Mouse (Mus musculus) layer of hippocampus, adult 9-10 months (tissue): ENCODE results near the gene Cap2.

Source experiments
- DNase-seq: peaks from one replicate; pipeline ENCODE4 v3.0.0; 2022; ENCODE audit warnings: low spot score

Cap2 gene

GRCm38 (mm10) chr13:46565913-46566312, 64.3 kb downstream of the Cap2 start:
- no peak for DNase-seq

DNA sequence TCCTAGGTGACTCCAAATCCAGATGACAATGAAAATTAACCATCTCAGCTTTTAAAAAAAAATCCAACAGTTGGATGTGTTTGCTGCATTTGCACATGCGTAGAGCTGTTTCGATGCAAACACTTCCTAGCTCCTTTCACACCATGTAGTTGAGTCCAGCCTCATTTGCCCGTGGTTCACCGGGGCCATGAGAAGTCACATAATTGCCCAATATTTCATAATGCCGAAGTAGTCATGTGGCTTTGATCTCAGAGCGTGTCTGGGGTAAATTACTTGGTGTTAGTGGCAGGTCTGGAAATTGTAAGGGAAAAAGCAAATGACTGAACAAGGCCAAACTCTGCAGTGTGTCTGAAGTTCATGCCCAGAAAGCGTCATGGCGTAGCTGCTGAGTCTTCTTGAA, 67.8 kb downstream of the Cap2 start:
- no peak for DNase-seq

DNA sequence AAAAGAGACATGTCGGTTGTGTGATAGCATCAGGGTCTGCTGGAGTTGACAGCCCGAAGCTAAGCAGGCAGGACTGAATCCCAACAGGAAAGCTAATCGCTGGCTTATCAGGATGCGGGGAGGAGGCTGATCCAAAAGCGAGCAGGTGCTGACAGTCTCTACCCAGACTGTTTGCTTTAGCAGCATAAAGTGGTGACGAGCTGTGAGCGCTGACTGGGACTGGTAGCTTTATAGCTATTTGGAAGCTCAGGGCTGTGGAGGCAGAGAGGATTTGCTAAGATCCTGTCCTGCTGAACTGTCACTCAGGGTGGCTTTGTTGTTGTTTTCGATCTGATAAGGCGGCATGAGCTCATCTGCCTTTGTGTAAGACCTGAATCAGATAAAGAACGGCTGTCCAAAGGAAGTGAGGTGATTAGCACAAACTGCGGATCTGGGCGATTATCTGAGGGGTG, 69.5 kb downstream of the Cap2 start:
- DNase-seq = no peak

GRCm38 (mm10) chr13:46571961-46572647, 70.5 kb downstream of the Cap2 start:
- DNase-seq = no peak

DNA sequence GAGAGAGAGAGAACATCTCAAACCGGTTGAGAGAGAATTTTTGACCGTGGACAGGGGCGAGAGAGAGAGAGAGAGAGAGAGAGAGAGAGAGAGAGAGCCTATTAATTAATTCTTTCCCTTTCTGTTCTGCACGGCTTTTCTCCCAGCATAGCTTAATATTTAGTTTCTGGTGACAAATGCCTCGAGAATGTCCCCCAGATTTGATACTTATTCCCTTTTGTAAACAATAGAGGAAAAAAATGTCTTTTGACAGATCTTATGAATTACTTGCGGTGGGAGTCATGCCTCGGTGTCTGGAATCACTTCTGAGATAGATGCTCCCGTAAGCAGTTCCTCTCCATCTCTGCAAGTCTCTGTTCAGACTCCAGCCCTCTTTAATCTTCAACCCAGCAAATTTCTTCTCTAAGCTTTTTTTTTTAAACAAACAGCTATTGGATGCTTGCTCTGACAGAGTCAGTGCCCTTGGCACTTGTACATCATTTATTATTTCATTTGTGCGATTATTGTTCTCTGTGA, 71.1 kb downstream of the Cap2 start:
- no peak for DNase-seq

GRCm38 (mm10) chr13:46574201-46574600, 72.6 kb downstream of the Cap2 start:
- DNase-seq = no peak

DNA sequence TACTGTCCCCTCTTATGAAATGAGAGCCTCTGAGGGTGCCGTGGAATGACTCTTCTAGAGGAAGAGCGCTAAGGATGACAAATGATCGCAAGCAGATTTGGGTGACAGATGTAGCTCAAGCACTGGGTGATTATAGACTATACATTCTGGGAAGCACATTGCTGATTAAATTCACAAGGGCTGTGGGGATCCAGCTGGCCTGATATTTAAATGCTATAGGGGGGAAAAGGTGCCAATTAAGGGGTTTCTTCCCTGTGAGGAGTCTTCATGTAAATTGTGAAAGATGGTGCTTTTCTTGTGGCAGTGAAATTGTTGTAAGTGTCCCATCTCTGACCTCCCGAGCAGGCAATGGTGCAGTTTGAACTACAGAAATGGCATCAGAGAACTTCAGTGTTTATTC, 73.1 kb downstream of the Cap2 start:
- DNase-seq = no peak

GRCm38 (mm10) chr13:46584860-46585259, 83.2 kb downstream of the Cap2 start:
- no peak for DNase-seq

DNA sequence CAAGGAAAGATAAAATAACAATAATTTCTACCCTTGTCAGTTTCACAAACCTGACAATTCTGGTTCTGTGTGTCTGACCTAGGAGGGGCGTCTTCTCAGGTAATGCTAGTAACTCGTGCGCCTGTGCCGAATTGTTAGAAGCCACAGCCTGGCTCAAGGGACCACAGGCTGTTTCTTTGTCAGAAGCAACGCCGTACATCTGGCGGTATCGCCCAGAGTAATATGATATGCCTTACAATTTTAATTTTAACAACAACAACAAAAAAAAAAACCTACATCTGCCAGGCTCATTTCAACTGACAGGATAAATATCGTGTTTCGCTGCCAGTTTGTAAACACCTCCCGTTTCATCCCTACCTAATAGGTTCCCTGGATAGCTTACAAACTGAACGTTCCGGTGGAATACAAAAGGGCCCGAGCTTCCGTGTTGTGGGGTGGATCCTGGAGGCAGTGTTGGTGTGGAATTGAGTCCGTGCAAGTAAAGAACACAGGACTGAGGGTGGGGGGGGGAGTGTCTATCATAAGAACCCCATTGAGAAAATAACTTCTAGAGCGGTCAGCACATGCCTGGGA, 86.2 kb downstream of the Cap2 start:
- DNase-seq = no peak

DNA sequence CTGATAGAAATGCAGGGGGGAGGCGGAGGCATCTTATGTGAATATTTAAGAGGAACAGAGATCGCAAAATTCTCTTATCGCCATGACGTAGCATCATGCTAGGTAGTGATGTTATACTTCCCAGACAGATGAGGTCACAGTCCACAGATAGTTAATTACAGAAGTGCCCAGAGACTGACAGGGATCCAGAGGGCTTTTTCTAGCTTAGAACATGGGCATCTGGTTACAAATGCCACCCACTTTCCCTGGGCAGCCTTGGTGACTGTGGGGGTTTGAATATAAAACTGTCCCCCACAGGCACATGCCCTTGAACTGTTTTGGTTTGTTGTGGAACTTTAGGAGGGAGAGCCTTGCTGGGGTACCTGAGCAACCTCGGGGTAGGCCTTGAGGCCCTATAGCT, 87.0 kb downstream of the Cap2 start:
- DNase-seq = no peak

- no peak for DNase-seq
Measured at GRCm38 (mm10) chr13:46590885-46591284, 89.2 kb downstream of the Cap2 start.

DNA sequence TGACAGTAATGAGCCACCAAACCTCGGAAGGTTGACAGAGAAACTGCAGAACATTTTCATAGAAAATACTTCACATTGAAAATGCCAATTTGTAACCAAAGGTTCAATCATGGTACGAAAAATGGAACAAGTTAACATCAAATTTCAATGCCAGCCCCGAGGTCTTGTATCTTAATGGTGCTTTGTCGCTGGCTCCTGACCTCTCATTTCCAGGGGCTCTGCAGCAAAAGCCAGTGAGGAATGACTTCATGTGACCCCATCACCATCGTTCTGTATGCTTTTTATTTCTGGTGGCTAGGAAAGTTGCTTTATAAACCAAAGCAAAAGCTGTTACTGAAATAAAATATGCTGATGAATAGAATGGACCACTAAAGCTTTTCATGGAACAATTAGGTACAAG, 99.0 kb downstream of the Cap2 start:
- DNase-seq = no peak

DNA sequence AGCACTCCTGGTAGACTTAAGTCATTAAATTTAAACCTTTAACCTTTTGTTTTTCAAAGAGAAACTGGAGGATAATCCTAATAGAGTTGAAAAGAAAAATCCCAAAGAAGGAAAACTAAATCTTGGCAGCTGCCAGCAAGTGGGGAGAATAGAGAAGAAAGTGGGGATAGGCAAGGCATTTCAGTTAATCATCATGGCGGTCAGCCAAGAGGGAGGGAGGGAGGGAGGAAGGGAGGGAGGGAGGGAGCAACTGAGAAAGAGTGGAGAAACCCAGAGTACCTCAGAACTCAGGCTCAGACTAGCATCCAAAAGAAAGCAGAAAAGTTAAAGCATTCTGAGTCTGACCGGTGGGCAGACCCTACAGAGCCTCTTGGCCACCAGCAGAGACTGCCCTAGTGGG, 99.7 kb downstream of the Cap2 start:
- no peak for DNase-seq

- no peak for DNase-seq
Measured at GRCm38 (mm10) chr13:46602674-46603073, 101.0 kb downstream of the Cap2 start.

- no peak for DNase-seq
Measured at GRCm38 (mm10) chr13:46611033-46611432, 109.4 kb downstream of the Cap2 start.

DNA sequence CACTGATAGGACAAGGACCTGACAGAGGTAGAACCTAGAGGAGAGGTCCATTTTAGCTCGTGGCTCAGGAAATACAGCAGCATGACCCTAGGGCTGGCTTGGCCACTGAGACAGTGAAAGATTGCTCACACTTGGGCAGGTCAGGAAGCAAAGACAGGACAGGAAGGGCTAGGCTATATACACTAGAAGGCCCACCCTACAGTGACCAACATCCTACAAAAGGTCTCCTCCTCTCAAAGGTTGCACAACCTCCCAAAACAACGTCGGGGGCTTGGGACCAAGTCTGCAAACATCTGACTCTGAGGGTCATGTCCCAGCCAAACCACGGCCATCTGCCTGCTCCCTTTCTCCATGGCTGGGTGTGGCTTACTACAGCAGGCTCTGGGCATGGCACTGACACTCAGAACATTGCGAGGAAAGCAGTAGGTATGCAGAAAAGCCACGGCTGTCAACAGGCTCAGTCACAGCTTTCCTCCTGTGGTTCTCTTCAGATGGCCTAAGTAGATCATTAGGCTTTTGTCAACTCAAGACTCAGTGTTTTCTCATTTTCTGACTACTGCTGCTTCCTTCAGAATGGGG, 112.1 kb downstream of the Cap2 start:
- DNase-seq = no peak

DNA sequence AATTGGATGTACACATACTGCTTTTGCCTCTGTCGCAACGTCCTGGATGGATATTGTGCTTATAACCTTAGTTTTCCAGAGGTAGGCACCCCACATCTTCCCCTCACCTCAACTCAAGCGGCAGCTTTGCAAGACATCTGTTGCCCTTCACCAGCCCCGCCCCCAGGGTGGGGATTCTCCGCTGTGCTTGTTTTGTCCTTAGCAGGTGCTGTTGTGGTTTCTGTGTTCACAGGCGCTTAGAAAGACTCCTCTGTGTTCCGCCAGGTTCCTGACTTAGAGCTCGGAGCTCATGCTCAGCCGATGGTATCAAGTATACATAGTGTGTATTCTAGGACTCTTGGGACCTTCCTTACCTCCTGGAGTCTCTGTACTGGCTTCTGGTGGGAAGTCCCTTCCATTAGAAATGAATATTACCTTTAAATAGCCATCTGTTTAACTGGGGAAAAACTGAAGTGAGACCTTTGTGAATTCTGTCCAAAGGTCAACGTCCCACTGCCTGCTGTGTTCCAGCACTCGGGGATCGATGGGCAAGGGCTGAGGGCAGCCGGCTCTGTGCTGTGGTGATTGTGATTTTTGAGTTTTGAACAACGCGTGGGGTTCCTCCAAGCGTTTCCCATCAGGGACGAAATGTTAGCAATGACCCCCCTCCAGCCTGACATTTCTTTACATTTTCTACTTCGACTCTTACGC, 115.2 kb downstream of the Cap2 start:
- no peak for DNase-seq

GRCm38 (mm10) chr13:46619633-46620032, 118.0 kb downstream of the Cap2 start:
- no peak for DNase-seq

DNA sequence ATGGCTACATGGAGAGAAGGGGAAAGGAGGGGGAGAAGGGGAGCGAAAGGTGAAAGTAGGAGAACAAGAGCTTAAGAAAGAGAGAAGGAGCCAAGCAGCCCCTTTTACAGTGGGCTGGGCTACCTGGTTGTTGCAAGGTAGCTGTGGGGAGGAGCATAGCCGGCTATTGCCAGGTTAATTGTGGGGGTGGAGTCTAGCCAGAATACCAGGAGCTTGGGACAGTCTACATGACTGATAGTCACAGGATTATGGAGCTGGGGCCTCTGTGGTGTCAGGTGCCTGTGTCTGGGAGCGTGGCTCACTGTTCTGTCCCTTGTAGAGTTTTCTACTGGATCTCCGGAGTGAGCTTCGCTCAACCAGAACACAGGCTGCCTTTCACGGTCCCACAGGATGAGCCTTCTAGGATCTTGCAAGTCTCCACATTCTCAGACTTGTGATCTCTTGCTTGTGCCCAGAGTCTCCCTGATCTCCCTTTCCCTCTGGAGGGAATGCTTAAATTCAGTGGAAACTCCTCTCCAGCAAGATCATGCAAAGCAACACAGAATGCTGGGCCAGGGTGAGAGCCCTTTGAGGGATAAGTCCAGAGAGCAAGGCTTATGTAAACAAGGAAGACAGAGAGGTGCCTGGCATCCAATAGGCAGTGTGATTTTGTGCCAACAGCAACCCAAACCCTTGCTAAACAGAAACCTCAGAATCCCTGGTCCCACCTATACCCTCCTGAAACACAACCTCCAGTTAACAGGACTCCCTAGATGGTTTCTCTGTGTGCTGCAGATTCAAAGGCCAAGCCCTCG, 119.5 kb downstream of the Cap2 start:
- DNase-seq = no peak

- DNase-seq = no peak
Measured at GRCm38 (mm10) chr13:46626608-46627007, 125.0 kb downstream of the Cap2 start.

DNA sequence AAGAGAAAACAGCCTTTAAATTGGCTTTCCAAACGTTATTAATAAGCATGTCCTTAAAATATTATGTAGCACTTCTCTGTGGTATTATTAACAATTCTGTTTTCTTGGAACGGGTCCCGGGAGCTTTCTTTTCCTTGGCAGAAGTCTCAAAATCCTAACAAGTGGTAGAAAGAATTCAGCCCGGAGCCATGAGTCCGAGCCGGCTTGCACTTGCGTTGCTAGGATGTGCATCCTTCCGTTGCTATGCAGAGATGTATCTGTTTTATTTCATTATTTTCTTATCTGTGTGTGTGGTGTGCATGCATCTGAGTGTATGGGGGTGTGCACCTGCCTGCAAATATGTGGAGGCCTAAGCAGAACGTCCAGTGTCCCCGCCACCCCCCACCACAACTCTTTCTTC, 126.2 kb downstream of the Cap2 start:
- peak; percentile 37 for DNase-seq

- no peak for DNase-seq
Measured at GRCm38 (mm10) chr13:46629391-46629790, 127.7 kb downstream of the Cap2 start.
